Mouse (Mus musculus) megakaryocyte, adult 5-6 weeks (primary cell): ENCODE measurements at regions not wholly inside any gene's neighbourhood (a gene's known extent, or its start where the extent isn't known, plus 50 kb on each side); places are given as distances from the start of the nearest gene placed in this dataset.
A peak's percentile ranks its signal among the peaks of the same experiment; 100 is the strongest.

Experiments
- ATAC-seq: 2 replicates; pipeline ENCODE4 v1.8.0; 2016; ENCODE audit warnings: mild to moderate bottlenecking, inconsistent platforms; ENCODE audit not compliant: poor library complexity, severe bottlenecking

- ATAC-seq: no peak
Measured at GRCm38 (mm10) chr7:121214181-121214580, 132.7 kb downstream of the Otoa start.

DNA sequence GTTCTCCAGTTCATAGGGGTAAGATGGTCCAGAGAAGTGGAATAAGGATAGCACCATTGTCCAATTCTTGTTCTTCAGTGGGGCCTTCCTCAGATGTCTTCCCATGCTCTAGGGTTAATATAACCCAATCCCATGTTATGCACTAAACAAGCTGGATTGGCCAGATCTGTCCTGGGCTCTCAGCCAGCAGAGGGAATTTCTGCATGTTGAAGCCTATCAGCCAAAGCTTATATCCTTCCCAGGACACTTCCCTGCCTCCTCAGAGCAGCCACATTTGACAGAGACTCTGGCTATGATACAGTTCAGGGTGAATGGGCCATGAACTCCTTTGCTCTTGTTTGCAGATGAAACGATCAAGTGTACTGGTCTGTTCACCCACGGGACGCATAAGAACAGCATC lies 133.6 kb downstream of the Otoa start:
- ATAC-seq: no peak

DNA sequence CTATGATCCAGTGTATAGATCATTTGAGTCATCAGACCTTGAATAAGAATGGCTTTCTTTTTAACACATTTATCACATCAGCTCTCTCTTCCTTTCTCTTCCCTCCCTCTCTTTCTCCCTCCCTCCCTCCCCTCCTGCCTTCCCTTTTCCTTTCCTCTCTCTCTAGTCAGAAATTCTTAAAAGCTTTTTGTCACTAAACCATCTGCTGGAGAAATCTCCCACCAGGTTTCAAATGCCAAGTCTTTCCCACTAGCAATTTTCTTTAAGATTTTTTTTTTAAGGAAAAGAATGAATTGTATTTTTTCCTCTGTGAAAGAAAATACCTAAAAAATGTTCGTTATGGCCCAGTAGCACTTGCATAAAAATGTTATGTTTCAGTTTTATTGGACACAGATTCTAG lies 134.3 kb downstream of the Otoa start:
- ATAC-seq: no peak

DNA sequence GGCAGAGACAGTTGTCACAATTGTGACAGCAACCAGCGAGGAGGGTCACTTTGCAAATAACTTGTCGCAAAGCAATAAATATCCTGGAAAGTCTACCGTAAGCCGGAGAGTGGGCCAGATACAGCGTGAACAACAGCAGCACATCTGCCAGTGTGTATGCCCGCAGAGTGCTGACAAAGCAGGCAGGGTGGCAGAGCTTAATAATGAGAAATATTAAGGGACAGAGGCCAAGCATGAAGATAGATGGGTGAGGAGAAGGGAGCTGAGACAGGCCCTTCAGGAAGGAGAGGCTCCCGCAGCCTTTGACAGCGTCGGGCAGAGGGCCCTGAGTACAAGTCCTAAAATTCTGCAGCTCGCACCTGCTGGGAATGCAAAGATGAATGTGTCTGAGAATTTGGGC lies 136.6 kb downstream of the Otoa start:
- ATAC-seq: no peak

DNA sequence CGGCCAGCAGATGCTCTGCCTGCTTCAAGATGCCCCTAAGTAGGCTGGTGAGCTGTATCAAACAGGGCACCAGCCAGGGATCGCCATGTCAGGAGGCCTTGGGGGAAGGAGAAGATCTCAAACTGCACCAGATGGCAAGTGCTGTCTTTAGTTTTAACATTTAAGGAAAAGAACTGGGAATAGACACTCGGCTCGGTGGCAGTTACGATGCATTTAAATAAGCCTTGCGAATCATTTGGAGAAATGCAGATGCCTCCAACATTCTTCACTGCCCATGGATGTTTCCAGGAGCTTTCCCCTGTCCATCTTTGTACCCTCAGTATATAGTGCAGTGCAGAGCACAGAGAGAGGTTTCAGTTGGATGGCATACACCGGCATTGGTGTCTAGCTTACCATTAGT lies 139.7 kb downstream of the Otoa start:
- no peak for ATAC-seq

GRCm38 (mm10) chr7:121231881-121232280 lies 150.4 kb downstream of the Otoa start:
- no peak for ATAC-seq

DNA sequence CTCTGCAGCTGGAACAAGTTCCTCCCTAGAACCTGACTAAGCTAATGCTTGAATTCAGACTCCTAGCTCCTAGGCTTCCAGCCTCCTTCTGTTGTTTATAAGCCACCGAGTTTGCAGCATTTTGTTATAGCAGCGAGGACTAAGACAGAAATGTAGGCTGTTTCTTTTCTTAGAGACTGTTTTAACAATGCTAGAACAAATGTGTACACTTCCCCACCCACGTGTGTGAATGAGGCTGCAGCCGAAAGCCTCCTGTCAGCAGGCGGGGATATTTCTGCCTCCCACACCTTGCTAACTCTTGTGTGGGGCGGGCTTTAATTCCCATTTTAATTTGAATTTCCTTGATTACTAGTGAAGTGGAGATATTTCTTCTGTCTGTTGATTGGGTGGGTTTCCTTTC lies 153.4 kb downstream of the Otoa start:
- no peak for ATAC-seq

GRCm38 (mm10) chr7:121239731-121240130 lies 151.9 kb upstream of the Hs3st2 start:
- ATAC-seq: no peak

- ATAC-seq: no peak
Measured at GRCm38 (mm10) chr7:121247845-121248244, 143.8 kb upstream of the Hs3st2 start.

GRCm38 (mm10) chr7:121257466-121257865 lies 134.2 kb upstream of the Hs3st2 start:
- no peak for ATAC-seq

- ATAC-seq: peak; percentile 83
Measured at GRCm38 (mm10) chr7:121258826-121259496, 132.7 kb upstream of the Hs3st2 start.

DNA sequence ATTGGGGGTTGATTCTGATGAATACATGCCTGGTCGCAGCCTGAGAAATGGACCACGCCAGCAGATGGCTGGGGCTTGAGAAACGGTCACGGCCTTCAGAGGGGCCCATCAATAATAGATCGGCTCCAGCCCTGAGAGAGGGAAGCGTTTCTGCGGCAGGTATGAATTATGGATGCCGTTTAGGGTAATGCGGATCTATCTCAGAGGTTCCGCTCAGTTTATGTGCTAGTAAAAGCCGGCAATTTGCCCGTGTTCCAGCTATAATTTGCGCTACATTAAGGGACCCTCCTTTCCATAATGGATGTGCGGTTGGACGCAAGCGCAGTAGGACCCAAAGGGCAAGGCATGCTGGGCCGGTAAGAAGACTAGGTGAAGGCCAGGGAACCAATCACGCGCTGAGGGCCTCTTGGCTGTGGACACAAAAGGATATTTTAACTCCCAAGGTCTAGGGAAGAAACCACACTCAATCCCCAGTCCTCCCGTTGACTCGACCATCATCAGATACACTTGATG lies 132.1 kb upstream of the Hs3st2 start:
- no peak for ATAC-seq

GRCm38 (mm10) chr7:121269358-121269757 lies 122.3 kb upstream of the Hs3st2 start:
- peak; percentile 24; the same call in 1 of the 2 replicates for ATAC-seq

GRCm38 (mm10) chr7:121280597-121280996 lies 111.1 kb upstream of the Hs3st2 start:
- no peak for ATAC-seq

- no peak for ATAC-seq
Measured at GRCm38 (mm10) chr7:121282154-121282553, 109.5 kb upstream of the Hs3st2 start.

DNA sequence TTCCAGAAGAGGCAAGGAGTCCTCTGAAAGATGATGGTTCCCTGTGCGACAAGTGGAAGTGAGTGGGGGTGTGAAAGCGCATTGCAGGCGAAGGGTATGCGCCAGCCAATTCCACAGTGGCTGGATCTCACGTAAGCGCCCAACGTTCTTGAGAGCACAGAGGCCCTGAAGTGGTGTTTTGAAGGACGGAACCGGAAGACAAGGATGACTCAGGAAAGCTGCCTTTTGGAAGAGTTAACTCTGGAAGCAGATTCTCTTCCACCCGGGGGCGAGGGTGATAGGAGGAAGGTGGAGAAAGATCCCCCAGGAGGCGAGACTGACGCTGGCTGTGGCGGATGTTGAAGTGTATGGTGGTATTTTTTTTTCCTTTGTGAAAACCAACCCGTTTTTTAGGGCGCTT lies 101.9 kb upstream of the Hs3st2 start:
- ATAC-seq: no peak

DNA sequence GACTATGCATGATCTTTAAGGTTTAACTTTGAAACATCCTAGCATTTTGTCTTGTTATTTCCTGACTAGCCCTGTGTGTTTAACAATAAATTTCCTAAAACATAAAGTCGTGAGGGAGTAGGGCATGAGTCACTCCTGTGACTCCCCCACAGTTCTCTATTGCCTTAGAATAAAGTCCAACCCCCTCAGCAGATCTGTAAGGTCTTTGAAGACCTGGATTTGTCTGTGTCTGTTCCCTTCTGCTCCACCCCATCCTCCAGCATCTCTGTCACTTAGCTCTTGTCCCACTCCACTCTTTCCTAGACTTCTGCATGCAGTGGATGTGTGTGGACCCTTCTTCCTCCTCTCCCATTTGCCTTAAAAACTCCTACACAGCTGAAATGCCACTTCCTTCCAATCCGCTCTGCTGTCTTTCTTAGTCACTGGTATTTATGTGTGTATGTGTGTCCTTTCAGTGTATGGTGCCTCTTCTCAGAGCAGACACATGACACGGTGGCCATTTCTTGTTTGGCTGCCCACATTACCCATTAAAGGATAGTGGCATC lies 95.4 kb upstream of the Hs3st2 start:
- ATAC-seq: no peak

DNA sequence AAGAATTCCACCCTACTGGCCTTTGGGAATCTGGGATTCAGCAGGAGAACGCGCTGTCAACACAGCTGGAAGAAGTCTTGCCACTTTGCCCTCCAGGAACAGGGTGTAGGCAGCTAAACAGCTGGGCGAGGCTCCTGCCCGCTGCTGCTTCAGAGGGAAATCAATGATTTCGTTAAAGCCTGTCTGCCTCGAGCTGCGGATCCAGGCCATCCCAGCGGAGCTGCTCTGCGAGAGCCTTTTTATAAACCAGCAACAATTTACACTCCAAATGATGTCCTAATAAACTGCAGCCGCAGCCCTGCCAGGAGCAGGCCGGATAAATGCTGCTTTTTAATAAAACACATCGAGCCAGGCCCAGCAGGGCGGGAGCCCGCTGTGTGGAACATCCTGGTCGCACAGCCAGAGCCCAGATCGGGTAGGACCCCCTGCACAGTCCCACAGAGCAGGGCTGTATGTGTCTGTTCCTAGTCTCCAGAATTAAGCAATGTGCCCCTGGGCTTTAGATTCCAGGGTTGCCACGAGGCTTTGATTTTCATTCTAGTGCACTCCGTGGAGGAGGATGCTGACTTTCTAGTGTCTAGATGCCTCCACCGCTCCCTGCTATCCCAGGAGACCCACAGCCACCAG lies 78.6 kb upstream of the Hs3st2 start:
- no peak for ATAC-seq

GRCm38 (mm10) chr7:121314521-121314920 lies 77.1 kb upstream of the Hs3st2 start:
- ATAC-seq: no peak

DNA sequence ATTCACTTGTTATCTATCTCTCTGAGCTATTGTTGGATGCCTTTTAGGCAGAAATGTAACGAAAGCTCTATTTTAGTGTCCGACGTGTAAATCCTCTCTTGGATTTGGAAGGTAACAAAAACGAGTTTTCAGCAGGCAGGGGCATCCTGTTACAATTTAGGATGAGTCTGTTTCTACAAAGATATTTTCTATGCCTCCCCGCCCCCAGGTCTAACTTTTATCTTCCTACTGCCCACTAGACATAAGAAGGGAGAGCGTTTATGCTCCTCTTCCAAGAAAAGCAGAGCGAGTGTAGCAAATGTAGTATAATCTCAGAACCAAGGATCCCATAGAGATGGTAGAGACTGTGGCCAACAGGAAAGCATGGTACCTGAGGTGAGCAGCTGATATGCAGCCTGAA lies 62.4 kb upstream of the Hs3st2 start:
- ATAC-seq: no peak

- ATAC-seq: no peak
Measured at GRCm38 (mm10) chr7:121332532-121332931, 59.1 kb upstream of the Hs3st2 start.

DNA sequence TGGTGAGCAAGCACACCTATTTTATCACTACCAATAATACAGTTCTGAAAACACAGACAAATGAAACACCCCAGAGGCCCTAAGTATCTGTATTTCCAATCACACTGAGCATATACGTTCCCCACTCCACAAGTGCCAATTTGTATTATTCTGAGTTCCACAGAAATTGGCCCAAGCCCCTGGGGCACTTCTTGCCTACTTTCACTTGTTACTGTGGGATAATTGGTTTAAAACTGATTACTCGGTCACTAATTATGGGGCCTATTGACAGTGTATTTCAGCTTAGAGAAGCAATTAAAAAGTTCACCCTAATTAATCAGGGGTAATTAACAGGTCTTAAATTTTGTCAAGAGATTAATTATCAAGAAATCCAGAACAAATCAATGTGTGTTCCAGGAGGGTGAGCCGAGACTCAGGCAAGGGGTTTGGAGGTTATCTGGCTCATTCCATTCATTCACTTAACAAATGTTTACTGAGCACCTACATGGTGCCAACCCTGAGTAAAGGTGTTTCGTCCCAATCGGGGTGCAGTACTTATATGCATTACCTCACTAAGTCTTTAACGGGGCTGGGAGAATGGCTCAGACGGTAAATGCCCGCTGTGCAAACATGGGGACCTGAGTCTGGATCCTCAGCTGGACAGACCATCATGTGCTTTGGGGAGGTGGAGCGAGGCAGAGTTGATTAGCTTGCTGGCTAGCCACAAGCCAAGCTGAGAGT lies 56.1 kb upstream of the Hs3st2 start:
- ATAC-seq: no peak
